ENCODE assay signal across 25 mouse cellular contexts in genomic region chr5:148626014-148626413, GRCm38 (mm10).
DNase-seq lines count a peak whose midpoint lies in the region; ATAC-seq and TF ChIP-seq lines count a peak whose summit lies in the region.
"Had no signal": no experiment of that assay in that cellular context is flagged by ENCODE, and none has a peak within 500 bp of the region (broad histone marks: within the 10 kb centered on the region; RNA-seq: fewer than 3 reads in every experiment).

No protein-coding gene starts in this region.

- 93% methylated on average over 5 of the region's 5 CpGs for WGBS in forebrain, embryonic 13.5 days
- WGBS in forebrain, embryonic 12.5 days = 92% methylated on average over 5 of the region's 5 CpGs
- 64% methylated on average over 5 of the region's 5 CpGs for WGBS in liver, embryonic 12.5 days (ENCODE audit: insufficient replicate concordance)

- H3K4me2 ChIP-seq in forebrain, embryonic 13.5 days = no peak overlapping the region
- no peak overlapping the region for H3K4me2 ChIP-seq in forebrain, embryonic 12.5 days
- no peak overlapping the region for H3K4me2 ChIP-seq in liver, embryonic 12.5 days
- H3K4me2 ChIP-seq: embryonic facial prominence, embryonic 13.5 days; heart, embryonic 15.5 days; limb, embryonic 13.5 days; liver, embryonic 11.5 days; midbrain, embryonic 12.5 days had no signal

- no peak for TF ChIP-seq POLR2A in testis, adult 2 months (IDR thresholded peaks at IDR 0.05; ENCODE audit: control insufficient read depth, low read depth, low read length)

- ATAC-seq in forebrain, embryonic 13.5 days = no peak
- no peak for ATAC-seq in forebrain, embryonic 12.5 days (ENCODE audit: low FRiP score)
- ATAC-seq in inflammation-experienced regulatory T-cells, adult 6 months = peak; percentile 60
- no peak for ATAC-seq in liver, embryonic 12.5 days
- ATAC-seq: liver, postnatal 0 days had no signal

- H3K36me3 ChIP-seq in forebrain, embryonic 13.5 days (ENCODE audit: poor library complexity, severe bottlenecking) = no peaks in the 10 kb centered on the region
- no peaks in the 10 kb centered on the region for H3K36me3 ChIP-seq in forebrain, embryonic 12.5 days (replicated peaks)
- no peaks in the 10 kb centered on the region for H3K36me3 ChIP-seq in testis, adult 2 months (ENCODE audit: control insufficient read depth, insufficient read depth, low read length)
- H3K36me3 ChIP-seq in liver, embryonic 12.5 days = no peaks in the 10 kb centered on the region
- H3K36me3 ChIP-seq: embryonic facial prominence, embryonic 13.5 days; forebrain, embryonic 10.5 days; heart, embryonic 10.5 days; heart, embryonic 15.5 days; hindbrain, embryonic 12.5 days; limb, embryonic 13.5 days; midbrain, embryonic 12.5 days had no signal

- H3K9ac ChIP-seq in forebrain, embryonic 13.5 days = no peak overlapping the region
- no peak overlapping the region for H3K9ac ChIP-seq in forebrain, embryonic 12.5 days
- H3K9ac ChIP-seq in liver, embryonic 12.5 days = no peak overlapping the region
- H3K9ac ChIP-seq: embryonic facial prominence, embryonic 13.5 days; heart, embryonic 15.5 days; hindbrain, embryonic 12.5 days; limb, embryonic 13.5 days; liver, postnatal 0 days; midbrain, embryonic 12.5 days had no signal

- H3K4me1 ChIP-seq in forebrain, embryonic 13.5 days = peaks cover 33% of the 10 kb centered on the region
- H3K4me1 ChIP-seq in forebrain, embryonic 12.5 days = peaks cover 25% of the 10 kb centered on the region
- peaks cover 6% of the 10 kb centered on the region for H3K4me1 ChIP-seq in testis, adult 2 months (ENCODE audit: control insufficient read depth, insufficient read depth, low read length)
- H3K4me1 ChIP-seq in liver, embryonic 12.5 days = no peaks in the 10 kb centered on the region
- H3K4me1 ChIP-seq: heart, embryonic 10.5 days; heart, embryonic 15.5 days; limb, embryonic 13.5 days had no signal

- H3K27ac ChIP-seq in forebrain, embryonic 13.5 days = 0 out of 2 replicates have a peak overlapping the region, but pooled peaks have one; percentile 1
- no peak overlapping the region for H3K27ac ChIP-seq in forebrain, embryonic 12.5 days
- no peak overlapping the region for H3K27ac ChIP-seq in testis, adult 2 months (ENCODE audit: control insufficient read depth, insufficient read depth, low read depth, low read length)
- H3K27ac ChIP-seq in liver, embryonic 12.5 days = no peak overlapping the region
- H3K27ac ChIP-seq: embryonic facial prominence, embryonic 13.5 days; heart, embryonic 10.5 days; heart, embryonic 15.5 days; layer of hippocampus, adult 2 months; limb, embryonic 13.5 days had no signal

- H3K9me3 ChIP-seq in forebrain, embryonic 13.5 days (replicated peaks) = 0 out of 2 replicates have a peak, but pooled peaks cover 4% of the 10 kb centered on the region
- H3K9me3 ChIP-seq in forebrain, embryonic 12.5 days = no peaks in the 10 kb centered on the region
- H3K9me3 ChIP-seq in liver, embryonic 12.5 days (replicated peaks) = no peaks in the 10 kb centered on the region
- H3K9me3 ChIP-seq: embryonic facial prominence, embryonic 13.5 days; forebrain, embryonic 10.5 days; heart, embryonic 10.5 days; heart, embryonic 15.5 days; hindbrain, embryonic 12.5 days; limb, embryonic 13.5 days; midbrain, embryonic 12.5 days had no signal

- no peak for TF ChIP-seq CTCF in testis, adult 2 months (IDR thresholded peaks at IDR 0.05; ENCODE audit: control insufficient read depth, insufficient read depth, insufficient replicate concordance, low read depth, low read length)

- no peak overlapping the region for H3K4me3 ChIP-seq in forebrain, embryonic 13.5 days
- no peak overlapping the region for H3K4me3 ChIP-seq in forebrain, embryonic 12.5 days (replicated peaks)
- peak overlapping the region; percentile 27; the same call in 1 of the 2 replicates for H3K4me3 ChIP-seq in testis, adult 2 months (ENCODE audit: control insufficient read depth, low read depth, low read length)
- H3K4me3 ChIP-seq in liver, embryonic 12.5 days = no peak overlapping the region
- H3K4me3 ChIP-seq: embryonic facial prominence, embryonic 13.5 days; forebrain, embryonic 10.5 days; heart, embryonic 10.5 days; heart, embryonic 15.5 days; hindbrain, embryonic 12.5 days; layer of hippocampus, adult 2 months; limb, embryonic 13.5 days; midbrain, embryonic 12.5 days had no signal

- DNase-seq in testis, postnatal 10 days (ENCODE audit: low spot score) = no peak
- no peak for DNase-seq in adrenal gland, postnatal 4 days (ENCODE audit: low spot score in 2 of 2)
- DNase-seq: adrenal gland, postnatal 14 days; cerebellum, adult 11-12 months; cerebellum, postnatal 10 days; gastrocnemius, postnatal 14 days; kidney, adult 2 months; kidney, postnatal 36 days; liver, postnatal 0 days; lung, postnatal 36 days; thymus, postnatal 14 days had no signal

- no peaks in the 10 kb centered on the region for H3K27me3 ChIP-seq in forebrain, embryonic 13.5 days
- H3K27me3 ChIP-seq in forebrain, embryonic 12.5 days = no peaks in the 10 kb centered on the region
- H3K27me3 ChIP-seq in testis, adult 2 months (ENCODE audit: control insufficient read depth, insufficient read depth, low read length) = no peaks in the 10 kb centered on the region
- no peaks in the 10 kb centered on the region; the same call in 1 of the 2 replicates for H3K27me3 ChIP-seq in liver, embryonic 12.5 days (replicated peaks)
- H3K27me3 ChIP-seq: embryonic facial prominence, embryonic 13.5 days; heart, embryonic 15.5 days; hindbrain, embryonic 12.5 days; limb, embryonic 13.5 days; midbrain, embryonic 12.5 days had no signal
